Mouse (Mus musculus) E14TG2a.4 (cell line): ENCODE measurements around the gene Gp9.

Experiments used
- CTCF ChIP-seq: conservative IDR thresholded peaks from 2 replicates; pipeline ENCODE4 v1.5.1; 2014; ENCODE audit warnings: low read length
- NANOG ChIP-seq: IDR thresholded peaks from 2 replicates; pipeline ENCODE4 v1.6.1; 2014; ENCODE audit warnings: borderline replicate concordance, low read length, mixed read lengths
- POU5F1 ChIP-seq: IDR thresholded peaks from 2 replicates; pipeline ENCODE4 v1.6.1; 2014; ENCODE audit warnings: low read length, borderline replicate concordance

DNA sequence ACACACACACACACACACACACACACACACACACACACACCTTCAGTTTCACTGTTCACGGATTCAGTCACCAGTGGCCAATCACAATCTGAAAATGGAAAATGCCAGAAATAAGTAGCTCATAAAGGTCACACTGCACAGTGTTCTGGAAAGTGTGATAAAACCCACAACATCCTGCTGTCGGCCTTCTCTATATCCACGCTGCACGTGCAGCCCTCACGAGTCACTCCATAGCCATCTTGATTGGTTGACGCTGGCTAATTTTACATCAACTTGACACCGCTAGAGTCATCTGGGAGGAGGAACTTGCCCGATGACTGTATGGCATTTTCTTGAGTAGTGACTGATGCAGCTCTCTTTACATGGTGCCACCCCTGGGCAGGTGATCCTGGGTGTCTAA is 35.9 kb upstream of the Gp9 start:
- TF ChIP-seq CTCF (no peak), NANOG (no peak), POU5F1 (no peak)
